Mouse (Mus musculus): ENCODE data around the gene Lrrc8a. TPM values are rescaled to one million over a fixed set of nuclear protein-coding genes. Genes with fewer than 3 reads are reported as not detected.
A peak's percentile ranks its signal among the peaks of the same experiment; 100 is the strongest.

The Lrrc8a gene
- total RNA-seq, 2 experiments from 2014 or later: 59.6 to 62.3 TPM

DNA sequence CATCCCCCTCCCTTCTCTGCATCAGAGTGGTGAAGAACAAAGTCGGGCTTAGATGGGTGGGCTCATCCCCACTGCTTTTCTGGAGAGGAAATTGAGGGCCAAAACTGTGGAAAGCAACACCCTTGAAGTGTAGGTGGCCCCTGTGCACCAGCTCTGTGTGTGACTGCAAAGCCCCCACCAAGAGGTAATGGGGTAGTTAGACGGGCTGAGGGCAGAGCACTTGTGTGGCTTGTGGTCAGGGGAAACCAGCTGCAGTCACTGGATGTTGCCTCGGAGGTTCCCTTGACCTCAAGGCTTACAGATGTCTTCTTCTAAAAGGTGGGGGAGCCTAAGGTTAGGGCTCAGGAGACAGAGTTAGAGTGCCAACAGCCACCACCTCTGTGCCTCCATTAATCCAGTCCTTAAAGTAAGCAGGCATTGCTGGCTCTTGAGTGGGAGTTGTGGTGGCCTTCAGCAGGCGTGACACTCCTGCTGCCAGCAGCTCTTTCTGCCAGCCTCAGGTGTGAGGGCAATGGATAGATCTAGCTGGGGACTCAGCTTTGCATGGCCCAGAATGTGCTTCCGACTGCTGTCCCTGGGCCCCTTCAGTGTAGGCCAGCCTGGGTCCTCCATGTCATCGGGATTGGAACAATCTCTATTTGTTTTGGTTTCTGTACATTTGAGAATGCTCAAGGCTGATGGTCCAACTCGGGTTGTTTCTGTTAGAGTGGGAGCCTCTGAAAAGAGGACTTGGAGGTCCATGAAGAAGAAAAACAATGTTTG is 20.4 kb downstream of the Lrrc8a start:
- DNase-seq (ENCODE audit: low spot score in 2 of 2): no peak
- intact Hi-C loops (cut with DNase I): no loop called here

DNA sequence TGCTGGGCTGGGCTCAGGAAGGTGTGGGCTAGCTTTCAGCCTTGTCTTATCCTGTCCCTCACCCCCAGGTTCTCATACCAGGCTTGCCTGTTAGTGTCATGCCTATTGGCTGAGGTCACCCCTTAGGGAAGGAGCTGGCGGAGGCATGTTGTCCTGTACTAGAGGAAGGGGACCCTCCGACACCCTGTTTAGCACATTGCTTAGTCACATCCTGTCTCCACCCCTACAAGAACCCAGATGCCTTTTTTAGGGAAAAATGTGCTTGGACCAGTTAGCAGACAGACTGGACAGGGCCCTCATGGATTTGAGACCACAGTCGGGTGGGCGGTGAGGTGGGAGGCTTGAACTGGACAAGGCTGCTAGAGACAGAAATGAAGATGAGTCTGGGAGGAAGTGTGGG is 21.1 kb downstream of the Lrrc8a start:
- no peak for DNase-seq (ENCODE audit: low spot score in 2 of 2)

DNA sequence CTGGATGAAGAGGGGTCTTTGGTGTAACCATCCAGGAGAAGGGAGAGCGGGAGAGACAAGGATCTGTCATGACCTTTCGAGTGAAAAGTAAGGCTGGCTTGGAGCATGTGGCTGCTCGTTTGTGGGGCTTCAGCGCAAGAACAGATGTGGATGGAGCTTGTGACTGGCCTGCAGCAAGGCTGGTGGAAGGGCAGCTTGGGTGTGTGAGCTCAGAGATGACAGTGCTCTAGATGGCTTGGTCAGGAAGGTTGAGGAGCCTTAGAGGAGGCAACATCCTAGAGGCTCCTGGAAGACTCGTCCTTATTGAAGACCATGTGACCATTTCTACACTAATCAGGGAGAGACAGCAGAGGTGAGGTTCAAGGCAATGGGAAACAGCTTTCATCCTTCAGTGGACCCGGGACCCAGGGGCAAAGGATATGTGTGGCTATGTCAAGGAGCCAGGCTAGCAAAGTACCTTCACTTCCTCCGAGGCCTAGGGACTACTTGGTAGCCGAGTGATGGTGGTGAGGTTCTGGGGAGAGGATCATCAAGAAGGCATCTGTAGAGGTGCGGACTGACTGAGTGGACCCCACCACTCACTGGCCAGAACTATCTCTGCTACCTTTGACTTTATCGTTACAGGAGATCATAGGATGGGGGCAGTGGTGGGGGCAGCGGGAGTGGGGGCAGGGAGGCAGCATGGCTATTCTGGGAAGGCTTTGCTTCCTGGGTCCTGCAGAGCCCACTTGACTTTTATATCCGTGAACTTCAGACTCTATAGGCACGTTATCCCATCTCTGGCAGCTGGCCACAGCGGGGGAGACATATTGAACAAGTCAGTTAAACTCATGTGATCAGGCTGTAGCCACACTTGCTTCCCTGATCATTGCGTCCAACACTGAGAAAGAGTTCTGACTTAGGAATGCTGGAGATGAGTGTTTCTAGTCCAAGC is 21.9 kb downstream of the Lrrc8a start:
- intact Hi-C loops (cut with DNase I): no loop called here
- no peak for DNase-seq (ENCODE audit: low spot score in 2 of 2)

More for the DNA sequence above, 21.1 kb downstream of the Lrrc8a start:
- intact Hi-C loops (cut with DNase I): no loop called here

DNA sequence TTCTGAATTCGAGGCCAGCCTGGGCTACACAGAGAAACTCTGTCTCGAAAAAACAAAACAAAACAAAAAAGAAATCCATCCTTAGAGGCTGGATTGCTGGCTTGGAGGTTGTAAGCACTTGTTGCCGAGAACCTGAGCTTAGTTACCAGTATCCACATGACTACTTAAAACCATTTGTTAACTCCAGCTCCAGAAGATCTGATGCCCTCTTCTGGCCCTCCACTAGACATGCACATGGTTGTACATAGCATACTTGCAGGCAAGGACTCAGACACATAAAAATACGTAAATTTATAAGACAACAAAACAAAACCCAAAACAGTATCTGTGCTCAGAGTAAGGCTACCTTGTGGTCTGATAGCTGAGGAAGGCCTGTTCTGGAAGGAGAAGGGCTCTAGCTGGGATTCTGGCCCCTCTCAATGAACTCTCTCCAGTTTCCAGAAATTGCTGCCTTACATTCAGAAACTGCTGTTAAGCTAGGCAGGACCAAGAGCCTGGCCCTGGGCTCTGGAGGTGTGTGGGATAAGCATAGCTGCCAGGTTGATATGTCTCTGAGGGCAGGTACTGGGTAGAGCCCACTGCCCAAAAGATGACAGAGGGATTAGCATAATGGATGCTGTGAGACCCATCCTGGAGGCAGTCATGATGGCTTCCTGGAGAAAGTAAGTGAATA is 23.7 kb downstream of the Lrrc8a start:
- intact Hi-C loops (cut with DNase I): no loop called here
- no peak for DNase-seq (ENCODE audit: low spot score in 2 of 2)

DNA sequence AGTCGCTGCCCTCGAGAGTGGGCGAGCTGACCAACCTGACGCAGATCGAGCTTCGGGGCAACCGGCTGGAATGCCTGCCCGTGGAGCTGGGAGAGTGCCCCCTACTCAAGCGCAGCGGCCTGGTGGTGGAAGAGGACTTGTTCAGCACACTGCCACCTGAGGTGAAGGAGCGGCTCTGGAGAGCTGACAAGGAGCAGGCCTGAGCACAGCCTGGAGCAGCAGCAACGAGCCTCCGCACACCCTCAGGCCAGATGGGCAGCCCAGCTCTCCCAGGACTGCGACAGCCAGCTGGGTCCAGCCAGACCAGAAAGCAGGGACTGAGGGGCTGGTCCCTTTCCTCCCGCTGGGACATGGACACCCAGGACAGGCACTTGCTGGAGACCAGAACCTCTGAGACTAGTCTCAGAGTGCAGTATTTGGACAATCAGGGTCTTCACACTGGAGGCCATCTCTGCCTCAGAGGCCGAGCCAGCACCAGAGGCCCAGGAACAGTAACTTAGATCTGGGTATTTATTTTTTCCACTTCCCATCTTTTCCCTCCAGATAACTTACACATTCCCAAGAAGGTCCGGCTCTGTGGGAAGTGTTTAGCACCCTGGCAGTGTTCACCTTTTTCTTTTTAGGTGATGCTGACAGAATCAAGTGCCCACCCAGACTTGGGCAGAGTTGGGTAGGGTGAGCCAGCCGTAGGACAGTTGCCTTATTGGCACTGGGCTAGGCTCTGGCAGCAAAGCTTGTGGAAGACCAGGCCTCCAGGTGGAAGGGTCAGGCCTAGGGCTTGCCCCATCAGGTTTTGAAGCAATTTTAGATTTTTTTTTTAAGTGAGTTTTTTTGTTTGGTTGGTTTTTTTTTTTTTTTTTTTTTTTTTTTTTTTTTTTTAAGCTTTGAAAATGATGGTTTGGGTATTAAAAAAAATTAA is 24.7 kb downstream of the Lrrc8a start:
- DNase-seq (ENCODE audit: low spot score in 2 of 2): no peak
- intact Hi-C loops (cut with DNase I): no loop called here

DNA sequence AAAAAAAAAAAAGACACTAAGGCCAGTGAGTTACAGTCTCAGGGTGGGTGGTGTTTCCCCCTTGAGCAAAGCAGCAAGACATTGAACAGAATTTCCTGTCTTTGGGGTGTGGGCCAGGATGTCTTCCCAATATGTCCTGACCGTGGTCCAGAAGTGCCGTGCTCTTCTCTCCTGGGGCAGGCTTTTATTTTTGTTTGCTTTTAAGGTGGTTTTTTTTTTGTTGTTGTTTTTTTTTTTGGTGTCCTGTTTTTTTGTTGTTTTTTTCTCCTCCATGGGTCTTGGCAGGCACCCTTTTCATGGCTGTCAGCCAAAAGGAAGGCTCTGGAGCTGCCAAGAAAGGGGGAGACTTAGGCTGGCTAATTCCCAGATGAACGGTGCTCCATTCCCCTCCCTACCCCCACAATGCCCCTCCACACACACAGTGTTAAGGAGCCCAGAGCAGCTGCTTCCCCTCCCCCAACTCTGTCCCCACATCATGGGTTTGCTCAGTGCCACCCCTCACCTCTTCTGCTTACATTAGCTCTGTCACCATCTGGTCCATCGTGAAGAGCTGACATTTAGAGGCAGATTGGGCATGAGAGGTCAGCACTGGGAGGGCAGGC is 25.4 kb downstream of the Lrrc8a start:
- DNase-seq (ENCODE audit: low spot score in 2 of 2): peak in 1 of 2 experiments; percentile 42
- intact Hi-C loops (cut with DNase I): no loop called here

- intact Hi-C loops (cut with DNase I): no loop called here
- DNase-seq (ENCODE audit: low spot score in 2 of 2): no peak
These were observed 26.3 kb downstream of the Lrrc8a start for GRCm38 (mm10) chr2:30263811-30264210.

- no peak for DNase-seq (ENCODE audit: low spot score in 2 of 2)
- intact Hi-C loops (cut with DNase I): no loop called here
These were observed 27.4 kb downstream of the Lrrc8a start for GRCm38 (mm10) chr2:30264671-30265519.

DNA sequence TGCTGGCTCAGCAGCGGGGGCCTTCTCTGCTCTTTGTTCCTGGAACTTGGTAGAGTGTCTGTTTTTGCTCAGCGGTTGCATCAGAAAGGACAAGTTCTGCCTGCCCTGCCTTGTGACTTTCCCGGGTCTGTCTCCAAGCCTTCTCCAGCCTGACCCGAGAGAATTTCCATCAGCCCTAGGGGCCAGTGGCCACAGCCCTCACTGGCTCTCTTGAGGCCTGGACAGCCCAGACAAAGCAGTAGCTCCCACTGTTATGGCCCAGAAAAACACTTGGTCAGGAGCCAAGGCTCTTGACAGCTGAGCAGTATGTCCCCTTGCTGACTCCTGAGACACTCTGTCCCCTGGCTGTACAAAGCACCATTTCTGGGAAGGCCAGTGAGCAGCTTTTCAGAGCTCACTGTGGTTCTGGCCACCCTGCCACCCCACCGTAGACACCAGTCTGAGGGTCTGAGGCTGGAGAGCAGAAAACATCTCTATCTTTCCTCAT is 28.3 kb downstream of the Lrrc8a start, which contains the start of gene Phyhd1:
Phyhd1 (plus strand) TSS at position 437 of the 487 bp plus-strand sequence.
- DNase-seq (ENCODE audit: low spot score in 2 of 2): peak; percentile 56 to 74
- intact Hi-C loops (cut with DNase I): no loop called here

- DNase-seq (ENCODE audit: low spot score in 2 of 2): peak in 1 of 2 experiments; percentile 46
- intact Hi-C loops (cut with DNase I): no loop called here
These were observed 29.0 kb downstream of the Lrrc8a start for GRCm38 (mm10) chr2:30266392-30266941.

DNA sequence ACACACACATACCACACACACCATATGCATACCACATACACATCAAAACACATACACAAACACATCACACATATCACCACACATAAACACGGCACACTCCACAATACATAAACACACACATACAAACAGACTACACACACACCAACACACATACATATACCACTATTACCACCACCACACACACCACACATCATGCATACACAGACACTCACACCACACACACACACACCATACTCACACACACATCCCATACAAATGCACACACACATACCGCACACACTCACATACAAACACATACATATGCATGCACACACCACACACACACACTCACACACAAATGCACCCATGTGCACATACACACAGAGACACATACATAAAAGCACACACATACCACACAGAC is 30.0 kb downstream of the Lrrc8a start:
- intact Hi-C loops (cut with DNase I): no loop called here
- no peak for DNase-seq (ENCODE audit: low spot score in 2 of 2)

GRCm38 (mm10) chr2:30268371-30268770 is 30.9 kb downstream of the Lrrc8a start:
- intact Hi-C loops (cut with DNase I): loop anchor here (2.0 kb wide), 1 partner anchor 32 kb away; the partner anchor contains the start of gene Lrrc8a

GRCm38 (mm10) chr2:30269241-30269990 is 31.9 kb downstream of the Lrrc8a start:
- intact Hi-C loops (cut with DNase I): loop anchor here (2.0 kb wide), 1 partner anchor 33 kb away; the partner anchor contains the start of gene Lrrc8a

More at GRCm38 (mm10) chr2:30268371-30268770, 30.9 kb downstream of the Lrrc8a start:
- no peak for DNase-seq (ENCODE audit: low spot score in 2 of 2)

GRCm38 (mm10) chr2:30270134-30270533 is 32.6 kb downstream of the Lrrc8a start:
- peak; percentile 62 to 65 for DNase-seq (ENCODE audit: low spot score in 2 of 2)
- intact Hi-C loops (cut with DNase I): no loop called here

More at GRCm38 (mm10) chr2:30269241-30269990, 31.9 kb downstream of the Lrrc8a start:
- DNase-seq (ENCODE audit: low spot score in 2 of 2): no peak

DNA sequence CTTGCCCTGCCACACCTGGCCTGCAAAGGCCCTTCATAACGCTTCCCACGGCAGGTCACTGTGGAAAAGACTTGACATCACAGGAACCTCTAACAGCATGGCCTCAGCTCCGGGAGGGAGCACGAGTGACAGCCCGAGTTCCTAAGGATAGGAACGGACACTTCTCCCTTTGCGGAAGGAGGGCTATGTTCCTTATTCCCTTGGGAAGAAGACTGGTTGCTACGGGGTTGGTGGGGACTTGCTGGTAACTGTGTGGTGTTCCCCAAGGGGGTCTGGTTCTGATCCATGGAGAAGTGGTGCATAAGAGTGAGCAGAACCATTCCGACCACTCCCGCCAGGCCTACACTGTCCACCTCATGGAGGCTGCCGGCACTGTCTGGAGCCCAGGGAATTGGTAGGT is 43.2 kb downstream of the Lrrc8a start, which contains the start of gene Gm28038:
Gm28038 (plus strand) TSS at position 301 of the 400 bp plus-strand sequence.
- DNase-seq (ENCODE audit: low spot score in 2 of 2): no peak
- intact Hi-C loops (cut with DNase I): no loop called here

GRCm38 (mm10) chr2:30281651-30282050 is 44.1 kb downstream of the Lrrc8a start:
- no peak for DNase-seq (ENCODE audit: low spot score in 2 of 2)
- intact Hi-C loops (cut with DNase I): no loop called here

All from left cerebral cortex, postnatal 36 days (tissue).